Mouse (Mus musculus) stomach, postnatal 0 days (tissue): ENCODE data around the gene Cfi. TPM values are rescaled to one million over a fixed set of nuclear protein-coding genes. Genes with fewer than 3 reads are reported as not detected.

Experiments used
- ATAC-seq: fragments of 200-750 bp; cut with Nextera tagmentation; 2 replicates; pipeline ENCODE4 v1.8.0; 2017; ENCODE audit not compliant: low FRiP score, low TSS enrichment
- DNase-seq: peaks from one replicate; pipeline ENCODE4 v3.0.0-alpha.2; 2016; ENCODE audit warnings: low spot score
- H3K27ac ChIP-seq: fragments of 300-500 bp; sonication (generic); replicated peaks from 2 replicates; pipeline ENCODE4 v1.5.1; 2014; ENCODE audit warnings: mild to moderate bottlenecking, control low read depth
- H3K27me3 ChIP-seq: fragments of 300-500 bp; sonication (generic); 2 replicates; pipeline ENCODE4 v1.6.1; 2014; ENCODE audit warnings: low read length; ENCODE audit not compliant: control insufficient read depth, insufficient read depth
- H3K36me3 ChIP-seq: fragments of 300-500 bp; sonication (generic); 2 replicates; pipeline ENCODE4 v1.6.1; 2014; ENCODE audit warnings: low read length, mixed read lengths; ENCODE audit not compliant: control insufficient read depth, insufficient read depth
- H3K4me1 ChIP-seq: fragments of 300-500 bp; sonication (generic); replicated peaks from 2 replicates; pipeline ENCODE4 v1.6.1; 2014; ENCODE audit warnings: antibody characterized with exemption; ENCODE audit not compliant: control insufficient read depth, insufficient read depth
- H3K4me2 ChIP-seq: fragments of 300-500 bp; sonication (generic); replicated peaks from 2 replicates; pipeline ENCODE4 v1.6.1; 2014; ENCODE audit warnings: low read depth, mild to moderate bottlenecking, control low read depth, moderate library complexity
- H3K4me3 ChIP-seq: fragments of 300-500 bp; sonication (generic); 2 replicates; pipeline ENCODE4 v1.5.1; 2014; ENCODE audit warnings: low read depth, low read length, control low read depth
- H3K9ac ChIP-seq: fragments of 300-500 bp; sonication (generic); 2 replicates; pipeline ENCODE4 v1.6.1; 2014; ENCODE audit warnings: mild to moderate bottlenecking, low read length, control low read depth, mixed read lengths
- H3K9me3 ChIP-seq: fragments of 300-500 bp; sonication (generic); 2 replicates; pipeline ENCODE4 v1.6.1; 2016; ENCODE audit warnings: low read length; ENCODE audit not compliant: control insufficient read depth
- CTCF ChIP-seq: IDR thresholded peaks from 2 replicates; pipeline ENCODE4 v1.5.1; 2016; ENCODE audit warnings: antibody characterized with exemption, low read depth, mild to moderate bottlenecking, moderate library complexity
- EP300 ChIP-seq: optimal IDR thresholded peaks from 2 replicates; pipeline ENCODE3; 2016; ENCODE audit warnings: antibody characterized with exemption
- WGBS: fragments of 180-500 bp; shearing (Covaris S2); extraction: QIAGEN DNeasy Blood & Tissue Kit; methylation state at CpG from one replicate; pipeline ENCODE4 v1.1.7; 2014; 5-methylcytosine and 5-hydroxymethylcytosine counted together
- polyA plus RNA-seq: library from polyadenylated mRNA; unstranded; fragments of >200 nt; fragmentation: Nextera tagmentation; extraction: Ambion mirVana; gene quantifications from 2 replicates; pipeline ENCODE4 v1.2.1, GENCODE M21; 2015

Gene Cfi
- 152 and 155 TPM in 2 replicates for polyA plus RNA-seq

- Histone ChIP-seq H3K9me3 (no peaks in the 10 kb centered on the region), H3K9ac (peak within 1 kb of the TSS; percentile 31), H3K4me3 (peak within 1 kb of the TSS; percentile 27), H3K4me2 (peak within 1 kb of the TSS; percentile 40), H3K27me3 (no peaks in the 10 kb centered on the region), H3K4me1 (no peaks in the 10 kb centered on the region), H3K36me3 (no peaks in the 10 kb centered on the region), H3K27ac (peak within 1 kb of the TSS; percentile 86)
- ATAC-seq, result peak; percentile 76
- 51% methylated on average over 6 of the region's 6 CpGs for WGBS
- DNase-seq, result peak; percentile 63
- TF ChIP-seq EP300 (no peak), CTCF (no peak)
Measured at GRCm38 (mm10) chr3:129835388-129835934, at the start of gene Cfi. Gene Cfi, plus strand, starts transcription at chr3:129835884.

- Histone ChIP-seq H3K4me1 (no peaks in the 10 kb centered on the region), H3K27me3 (no peaks in the 10 kb centered on the region), H3K4me2 (no peak overlapping the region), H3K36me3 (no peaks in the 10 kb centered on the region), H3K27ac (no peak overlapping the region), H3K9me3 (no peaks in the 10 kb centered on the region), H3K4me3 (no peak overlapping the region), H3K9ac (no peak overlapping the region)
- no peak for DNase-seq
- WGBS, result 81% methylated on average over 5 of the region's 5 CpGs
- no peak for TF ChIP-seq CTCF
- no peak for TF ChIP-seq EP300
- ATAC-seq, result no peak
Measured at GRCm38 (mm10) chr3:129793801-129794200, 41.9 kb upstream of the Cfi start.

GRCm38 (mm10) chr3:129797341-129797740, 38.3 kb upstream of the Cfi start:
- Histone ChIP-seq H3K27me3 (no peaks in the 10 kb centered on the region), H3K4me3 (no peak overlapping the region), H3K9ac (no peak overlapping the region), H3K36me3 (no peaks in the 10 kb centered on the region), H3K9me3 (no peaks in the 10 kb centered on the region), H3K27ac (no peak overlapping the region), H3K4me1 (no peaks in the 10 kb centered on the region), H3K4me2 (no peak overlapping the region)
- ATAC-seq, result no peak
- WGBS, result 63% methylated on average over 5 of the region's 5 CpGs
- DNase-seq, result no peak
- no peak for TF ChIP-seq CTCF
- no peak for TF ChIP-seq EP300

GRCm38 (mm10) chr3:129798551-129798950, 37.1 kb upstream of the Cfi start:
- 80% methylated on average over 11 of the region's 11 CpGs for WGBS
- Histone ChIP-seq H3K9me3 (no peaks in the 10 kb centered on the region), H3K36me3 (no peaks in the 10 kb centered on the region), H3K4me3 (no peak overlapping the region), H3K27me3 (no peaks in the 10 kb centered on the region), H3K4me1 (no peaks in the 10 kb centered on the region), H3K9ac (no peak overlapping the region), H3K4me2 (no peak overlapping the region), H3K27ac (no peak overlapping the region)
- DNase-seq (no peak), ATAC-seq (no peak)
- no peak for TF ChIP-seq CTCF
- TF ChIP-seq EP300, result no peak

- H3K4me1 ChIP-seq, result no peaks in the 10 kb centered on the region
- WGBS, result 48% methylated on average over 2 of the region's 2 CpGs
- no peaks in the 10 kb centered on the region for H3K36me3 ChIP-seq
- H3K9me3 ChIP-seq, result no peaks in the 10 kb centered on the region
- no peak overlapping the region for H3K9ac ChIP-seq
- no peaks in the 10 kb centered on the region for H3K27me3 ChIP-seq
- DNase-seq (no peak), ATAC-seq (no peak)
- H3K27ac ChIP-seq, result no peak overlapping the region
- H3K4me3 ChIP-seq, result no peak overlapping the region
- no peak for TF ChIP-seq EP300
- no peak for TF ChIP-seq CTCF
- H3K4me2 ChIP-seq, result no peak overlapping the region
Measured at GRCm38 (mm10) chr3:129799011-129799410, 36.7 kb upstream of the Cfi start.

- peak within 1 kb of the TSS; percentile 29 for H3K4me2 ChIP-seq
- H3K4me3 ChIP-seq, result 0 out of 2 replicates have a peak within 1 kb of the TSS, but pooled peaks have one; percentile 4
- no peak within 1 kb of the TSS for H3K9ac ChIP-seq
- H3K27ac ChIP-seq, result no peak within 1 kb of the TSS
- no peaks in the 10 kb centered on the region for H3K9me3 ChIP-seq
- no peaks in the 10 kb centered on the region for H3K27me3 ChIP-seq
- H3K4me1 ChIP-seq, result no peaks in the 10 kb centered on the region
- ATAC-seq, result 0 out of 2 replicates have a peak, but pooled peaks have one; percentile 56
- 66% methylated on average over 10 of the region's 10 CpGs for WGBS
- no peak for TF ChIP-seq EP300
- DNase-seq, result no peak
- H3K36me3 ChIP-seq, result no peaks in the 10 kb centered on the region
Measured at GRCm38 (mm10) chr3:129803765-129804164, 31.9 kb upstream of the Cfi start, which contains the start of gene Lrit3. Gene Lrit3, minus strand, starts transcription at chr3:129804030.
